8 mouse cellular contexts compared by ENCODE assay signal in the genomic region with DNA sequence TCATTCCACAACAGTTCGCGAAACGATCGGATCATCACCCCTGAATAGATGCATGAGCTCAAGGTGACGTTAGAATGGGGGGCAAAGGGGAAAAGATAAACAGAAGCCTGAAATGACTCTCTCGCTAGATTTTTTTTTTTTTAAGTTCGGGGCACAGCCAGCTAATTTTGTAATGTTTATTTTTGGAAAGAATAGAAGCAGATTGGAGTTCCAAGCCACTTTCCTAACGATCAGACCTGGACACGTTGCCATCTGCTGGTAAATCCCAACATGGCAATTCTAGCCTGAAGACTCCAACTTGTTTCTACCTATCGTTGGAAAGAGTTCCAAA. TPM values are rescaled to one million over a fixed set of nuclear protein-coding genes. Genes with fewer than 3 reads are reported as not detected.
DNase-seq lines count a peak whose midpoint lies in the region; ATAC-seq lines count a peak whose summit lies in the region.

TSS of gene Arhgef12 (minus strand) at position 53 of the 331 bp plus-strand sequence.

- peaks cover 33% of the 10 kb centered on the region for H3K4me1 ChIP-seq in intestine, embryonic 14.5 days (replicated peaks; ENCODE audit: control insufficient read depth, insufficient read depth, low read length)
- H3K4me1 ChIP-seq in midbrain, embryonic 10.5 days: peaks cover 39% of the 10 kb centered on the region

- ATAC-seq in intestine, embryonic 14.5 days (replicated peaks; ENCODE audit: low FRiP score, low TSS enrichment, low read depth): no peak

- peak within 1 kb of the TSS; percentile 94 for H3K27ac ChIP-seq in intestine, embryonic 14.5 days (ENCODE audit: low read depth)
- peak within 1 kb of the TSS; percentile 93 for H3K27ac ChIP-seq in midbrain, embryonic 10.5 days (replicated peaks)

- no peaks in the 10 kb centered on the region for H3K9me3 ChIP-seq in intestine, embryonic 14.5 days (ENCODE audit: control insufficient read depth, low read length)
- H3K9me3 ChIP-seq in midbrain, embryonic 10.5 days (replicated peaks): no peaks in the 10 kb centered on the region

- intact Hi-C loops in left cerebral cortex, postnatal 14 days (cut with DNase I): loop anchor here (2.0 kb wide), 1 partner anchor 106 kb away; no protein-coding TSS in a partner anchor

- peak within 1 kb of the TSS; percentile 93 for H3K9ac ChIP-seq in intestine, embryonic 14.5 days (ENCODE audit: low read length)

- peak within 1 kb of the TSS; percentile 88 for H3K4me3 ChIP-seq in intestine, embryonic 14.5 days (ENCODE audit: low read depth, low read length)
- H3K4me3 ChIP-seq in midbrain, embryonic 10.5 days: peak within 1 kb of the TSS; percentile 80

- 28% methylated on average over 10 of the region's 10 CpGs for WGBS in intestine, embryonic 14.5 days
- 45% methylated on average over 10 of the region's 10 CpGs for WGBS in midbrain, embryonic 10.5 days

- H3K4me2 ChIP-seq in intestine, embryonic 14.5 days (ENCODE audit: low read length): peak within 1 kb of the TSS; percentile 85

- H3K36me3 ChIP-seq in intestine, embryonic 14.5 days (ENCODE audit: control insufficient read depth, insufficient read depth, low read length): peaks cover 13% of the 10 kb centered on the region; the same call in 1 of the 2 replicates
- peaks cover 21% of the 10 kb centered on the region for H3K36me3 ChIP-seq in midbrain, embryonic 10.5 days

- H3K27me3 ChIP-seq in intestine, embryonic 14.5 days (replicated peaks; ENCODE audit: control insufficient read depth, insufficient read depth, low read length): no peaks in the 10 kb centered on the region
- H3K27me3 ChIP-seq in midbrain, embryonic 10.5 days (ENCODE audit: low read depth, poor library complexity, severe bottlenecking): no peaks in the 10 kb centered on the region

- no peak for DNase-seq in urinary bladder, adult 2 months (ENCODE audit: low spot score)
- DNase-seq in urinary bladder, postnatal 10 days (ENCODE audit: low spot score): no peak
- DNase-seq in cerebellum, postnatal 36 days: peak; percentile 63 to 74
- peak; percentile 51 for DNase-seq in gastrocnemius, postnatal 25 days
- DNase-seq in intestine, embryonic 14.5 days (ENCODE audit: low spot score): peak; percentile 65
- DNase-seq in left cerebral cortex, postnatal 14 days (ENCODE audit: low spot score in 2 of 2): peak; percentile 60 to 80
- no peak for DNase-seq in midbrain, embryonic 10.5 days (ENCODE audit: low spot score)
- no peak for DNase-seq in B cell, adult 2 months

RNA-seq across cellular contexts. Expression of gene Arhgef12, which starts in this region (rescaled TPM):
- polyA plus RNA-seq in urinary bladder, adult 2 months (2012; rRNA removed): 34.8 and 47.7 TPM in 2 replicates
- total RNA-seq in gastrocnemius, postnatal 25 days (2021): 10 to 100 TPM; 49.0 to 51.4 TPM
- 15.9 and 16.5 TPM in 2 replicates for polyA plus RNA-seq in intestine, embryonic 14.5 days (2014; fragmentation: Nextera tagmentation; extraction: Ambion mirVana)
- 100 to 1,000 TPM; 156 to 159 TPM for total RNA-seq in left cerebral cortex, postnatal 14 days (2021)
- polyA plus RNA-seq in midbrain, embryonic 10.5 days (2016; fragmentation: Nextera tagmentation; extraction: Ambion mirVana): 7.3 and 7.8 TPM in 2 replicates

Comparison
In these comparisons a context has a peak if more than half of its experiments do, and no peak if none do; other contexts are left out.
1. DNase-seq: peak in cerebellum, postnatal 36 days (2 of 2), gastrocnemius, postnatal 25 days (single experiment), intestine, embryonic 14.5 days (single experiment) and left cerebral cortex, postnatal 14 days (2 of 2); none in urinary bladder, adult 2 months (single experiment), urinary bladder, postnatal 10 days (single experiment), midbrain, embryonic 10.5 days (single experiment) and B cell, adult 2 months (0 of 2).